Mouse (Mus musculus): Measurements from ENCODE around the gene Uchl4. TPM values are rescaled to one million over a fixed set of nuclear protein-coding genes. Genes with fewer than 3 reads are reported as not detected.

Uchl4 gene
- polyA plus RNA-seq, 1 experiment from 2014 or later, result 1.8 TPM

- Histone ChIP-seq H3K4me2 (ENCODE audit: low read length) (no peak overlapping the region), H3K4me1 (ENCODE audit: control insufficient read depth in 2 of 2, insufficient read depth in 2 of 2, low read length in 2 of 2) (peaks cover 2 to 16% of the 10 kb centered on the region in 2 experiments), H3K36me3 (ENCODE audit: control insufficient read depth, insufficient read depth, low read length) (peaks cover 3% of the 10 kb centered on the region; the same call in 1 of the 2 replicates), H3K9me3 (ENCODE audit: control insufficient read depth, low read length) (no peaks in the 10 kb centered on the region), H3K4me3 (ENCODE audit: control insufficient read depth in 1 of 2, insufficient read depth in 1 of 2, low read depth in 1 of 2, low read length in 2 of 2) (no peak overlapping the region), H3K27me3 (ENCODE audit: control insufficient read depth, insufficient read depth, low read length) (no peaks in the 10 kb centered on the region), H3K27ac (replicated peaks in 1 of 2; ENCODE audit: control insufficient read depth in 1 of 2, insufficient read depth in 1 of 2, low read depth in 2 of 2, low read length in 2 of 2) (no peak overlapping the region), H3K9ac (ENCODE audit: low read length) (no peak overlapping the region)
- ATAC-seq (ENCODE audit: insufficient number of reproducible peaks, insufficient read depth, low FRiP score, low read depth), result no peak
- 80% methylated on average over 1 of the region's 1 CpGs for WGBS
These were observed 14.4 kb downstream of the Uchl4 start for GRCm38 (mm10) chr9:64249371-64249770.

GRCm38 (mm10) chr9:64250111-64250730, 15.2 kb downstream of the Uchl4 start:
- no peak for ATAC-seq (ENCODE audit: insufficient number of reproducible peaks, insufficient read depth, low FRiP score, low read depth)
- no peak overlapping the region for H3K4me2 ChIP-seq (ENCODE audit: low read length)
- H3K27me3 ChIP-seq (ENCODE audit: control insufficient read depth, insufficient read depth, low read length), result no peaks in the 10 kb centered on the region
- H3K4me1 ChIP-seq (ENCODE audit: control insufficient read depth in 2 of 2, insufficient read depth in 2 of 2, low read length in 2 of 2), result peaks cover 2 to 16% of the 10 kb centered on the region in 2 experiments
- H3K36me3 ChIP-seq (ENCODE audit: control insufficient read depth, insufficient read depth, low read length), result peaks cover 3% of the 10 kb centered on the region; the same call in 1 of the 2 replicates
- H3K27ac ChIP-seq (replicated peaks in 1 of 2; ENCODE audit: control insufficient read depth in 1 of 2, insufficient read depth in 1 of 2, low read depth in 2 of 2, low read length in 2 of 2), result no peak overlapping the region
- H3K9ac ChIP-seq (ENCODE audit: low read length), result no peak overlapping the region
- H3K9me3 ChIP-seq (ENCODE audit: control insufficient read depth, low read length), result no peaks in the 10 kb centered on the region
- no peak overlapping the region for H3K4me3 ChIP-seq (ENCODE audit: control insufficient read depth in 1 of 2, insufficient read depth in 1 of 2, low read depth in 1 of 2, low read length in 2 of 2)

- peak overlapping the region; percentile 83 to 91 for H3K27ac ChIP-seq (replicated peaks in 1 of 2; ENCODE audit: control insufficient read depth in 1 of 2, insufficient read depth in 1 of 2, low read depth in 2 of 2, low read length in 2 of 2)
- H3K4me1 ChIP-seq (ENCODE audit: control insufficient read depth in 2 of 2, insufficient read depth in 2 of 2, low read length in 2 of 2), result peaks cover 2 to 16% of the 10 kb centered on the region in 2 experiments
- ATAC-seq (ENCODE audit: insufficient number of reproducible peaks, insufficient read depth, low FRiP score, low read depth), result no peak; the same call in 1 of the 2 replicates
- H3K9me3 ChIP-seq (ENCODE audit: control insufficient read depth, low read length), result no peaks in the 10 kb centered on the region
- WGBS, result under 1% methylated on average over 16 of the region's 16 CpGs
- H3K27me3 ChIP-seq (ENCODE audit: control insufficient read depth, insufficient read depth, low read length), result no peaks in the 10 kb centered on the region
- H3K4me2 ChIP-seq (ENCODE audit: low read length), result peak overlapping the region; percentile 90
- peak overlapping the region; percentile 73 for H3K4me3 ChIP-seq (ENCODE audit: control insufficient read depth in 1 of 2, insufficient read depth in 1 of 2, low read depth in 1 of 2, low read length in 2 of 2)
- no peaks in the 10 kb centered on the region for H3K36me3 ChIP-seq (ENCODE audit: control insufficient read depth, insufficient read depth, low read length)
- peak overlapping the region; percentile 93 for H3K9ac ChIP-seq (ENCODE audit: low read length)
These were observed 17.6 kb downstream of the Uchl4 start for GRCm38 (mm10) chr9:64252591-64253020.

GRCm38 (mm10) chr9:64253021-64253904, 18.3 kb downstream of the Uchl4 start, which contains the start of gene Map2k1:
Map2k1 (minus strand) TSS chr9:64253631.
- Histone ChIP-seq H3K36me3 (ENCODE audit: control insufficient read depth, insufficient read depth, low read length) (no peaks in the 10 kb centered on the region), H3K9ac (ENCODE audit: low read length) (peak within 1 kb of the TSS; percentile 93), H3K9me3 (ENCODE audit: control insufficient read depth, low read length) (no peaks in the 10 kb centered on the region), H3K4me3 (ENCODE audit: control insufficient read depth in 1 of 2, insufficient read depth in 1 of 2, low read depth in 1 of 2, low read length in 2 of 2) (peak within 1 kb of the TSS; percentile 73), H3K27ac (replicated peaks in 1 of 2; ENCODE audit: control insufficient read depth in 1 of 2, insufficient read depth in 1 of 2, low read depth in 2 of 2, low read length in 2 of 2) (peak within 1 kb of the TSS; percentile 83 to 91), H3K27me3 (ENCODE audit: control insufficient read depth, insufficient read depth, low read length) (no peaks in the 10 kb centered on the region), H3K4me2 (ENCODE audit: low read length) (peak within 1 kb of the TSS; percentile 90), H3K4me1 (ENCODE audit: control insufficient read depth in 2 of 2, insufficient read depth in 2 of 2, low read length in 2 of 2) (peaks cover 2 to 16% of the 10 kb centered on the region in 2 experiments)
- peak; percentile 98 for ATAC-seq (ENCODE audit: insufficient number of reproducible peaks, insufficient read depth, low FRiP score, low read depth)
- WGBS, result under 1% methylated on average over 81 of the region's 89 CpGs

GRCm38 (mm10) chr9:64255422-64255821, 20.4 kb downstream of the Uchl4 start:
- H3K9ac ChIP-seq (ENCODE audit: low read length), result no peak overlapping the region
- H3K4me2 ChIP-seq (ENCODE audit: low read length), result no peak overlapping the region
- H3K27ac ChIP-seq (replicated peaks in 1 of 2; ENCODE audit: control insufficient read depth in 1 of 2, insufficient read depth in 1 of 2, low read depth in 2 of 2, low read length in 2 of 2), result no peak overlapping the region
- H3K4me3 ChIP-seq (ENCODE audit: control insufficient read depth in 1 of 2, insufficient read depth in 1 of 2, low read depth in 1 of 2, low read length in 2 of 2), result no peak overlapping the region
- H3K4me1 ChIP-seq (ENCODE audit: control insufficient read depth in 2 of 2, insufficient read depth in 2 of 2, low read length in 2 of 2), result peaks cover 2 to 11% of the 10 kb centered on the region in 2 experiments; a peak in 3 of 4 replicates
- no peaks in the 10 kb centered on the region for H3K27me3 ChIP-seq (ENCODE audit: control insufficient read depth, insufficient read depth, low read length)
- no peaks in the 10 kb centered on the region for H3K36me3 ChIP-seq (ENCODE audit: control insufficient read depth, insufficient read depth, low read length)
- ATAC-seq (ENCODE audit: insufficient number of reproducible peaks, insufficient read depth, low FRiP score, low read depth), result no peak
- no peaks in the 10 kb centered on the region for H3K9me3 ChIP-seq (ENCODE audit: control insufficient read depth, low read length)
- 66% methylated on average over 3 of the region's 3 CpGs for WGBS

- Histone ChIP-seq H3K27me3 (ENCODE audit: control insufficient read depth, insufficient read depth, low read length) (no peaks in the 10 kb centered on the region), H3K4me1 (ENCODE audit: control insufficient read depth in 2 of 2, insufficient read depth in 2 of 2, low read length in 2 of 2) (peaks cover 2 to 9% of the 10 kb centered on the region in 2 experiments; a peak in 3 of 4 replicates), H3K9me3 (ENCODE audit: control insufficient read depth, low read length) (no peaks in the 10 kb centered on the region), H3K4me2 (ENCODE audit: low read length) (no peak overlapping the region), H3K9ac (ENCODE audit: low read length) (no peak overlapping the region), H3K27ac (replicated peaks in 1 of 2; ENCODE audit: control insufficient read depth in 1 of 2, insufficient read depth in 1 of 2, low read depth in 2 of 2, low read length in 2 of 2) (no peak overlapping the region), H3K4me3 (ENCODE audit: control insufficient read depth in 1 of 2, insufficient read depth in 1 of 2, low read depth in 1 of 2, low read length in 2 of 2) (no peak overlapping the region), H3K36me3 (ENCODE audit: control insufficient read depth, insufficient read depth, low read length) (no peaks in the 10 kb centered on the region)
- ATAC-seq (ENCODE audit: insufficient number of reproducible peaks, insufficient read depth, low FRiP score, low read depth), result no peak
- WGBS, result 84% methylated on average over 3 of the region's 3 CpGs
These were observed 21.2 kb downstream of the Uchl4 start for GRCm38 (mm10) chr9:64256204-64256603.

GRCm38 (mm10) chr9:64259906-64260305, 24.9 kb downstream of the Uchl4 start:
- no peaks in the 10 kb centered on the region for H3K36me3 ChIP-seq (ENCODE audit: control insufficient read depth, insufficient read depth, low read length)
- H3K4me3 ChIP-seq (ENCODE audit: control insufficient read depth in 1 of 2, insufficient read depth in 1 of 2, low read depth in 1 of 2, low read length in 2 of 2), result no peak overlapping the region
- no peak overlapping the region for H3K4me2 ChIP-seq (ENCODE audit: low read length)
- no peak overlapping the region for H3K27ac ChIP-seq (replicated peaks in 1 of 2; ENCODE audit: control insufficient read depth in 1 of 2, insufficient read depth in 1 of 2, low read depth in 2 of 2, low read length in 2 of 2)
- WGBS, result 79% methylated on average over 5 of the region's 5 CpGs
- H3K27me3 ChIP-seq (ENCODE audit: control insufficient read depth, insufficient read depth, low read length), result no peaks in the 10 kb centered on the region
- no peaks in the 10 kb centered on the region for H3K4me1 ChIP-seq (ENCODE audit: control insufficient read depth in 2 of 2, insufficient read depth in 2 of 2, low read length in 2 of 2)
- no peak for ATAC-seq (ENCODE audit: insufficient number of reproducible peaks, insufficient read depth, low FRiP score, low read depth)
- H3K9me3 ChIP-seq (ENCODE audit: control insufficient read depth, low read length), result no peaks in the 10 kb centered on the region
- no peak overlapping the region for H3K9ac ChIP-seq (ENCODE audit: low read length)
